Mouse (Mus musculus): ENCODE results near the gene Cops7a. TPM values are rescaled to one million over a fixed set of nuclear protein-coding genes. Genes with fewer than 3 reads are reported as not detected.

Cops7a gene
- polyA plus RNA-seq, 1 experiment from 2014 or later: 107 TPM

DNA sequence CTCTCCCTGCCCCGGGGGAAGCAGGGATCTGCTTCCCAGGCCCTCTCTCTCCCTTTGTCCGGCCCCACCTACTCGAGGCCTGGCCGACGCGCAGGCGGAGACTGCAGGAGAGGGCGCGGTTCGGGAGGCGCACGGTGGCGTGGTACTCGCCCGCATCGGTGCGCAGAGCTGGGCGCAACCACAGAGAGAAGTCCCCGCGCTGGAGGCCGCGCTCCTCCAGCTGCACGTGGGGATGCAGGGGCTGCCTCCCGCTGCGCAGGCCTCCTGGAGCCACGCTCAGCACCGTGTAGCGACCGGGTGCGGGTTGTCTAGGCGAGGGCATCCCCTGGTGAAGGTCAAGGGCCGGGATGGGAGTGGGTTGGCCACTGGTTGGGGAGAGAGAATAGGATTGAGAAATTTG lies 55.3 kb downstream of the Cops7a start:
- WGBS: 10% methylated on average over 32 of the region's 32 CpGs
- Histone ChIP-seq H3K4me3 (ENCODE audit: low read length) (0 out of 2 replicates have a peak overlapping the region, but pooled peaks have one; percentile 4), H3K9me3 (ENCODE audit: control insufficient read depth, low read length) (no peaks in the 10 kb centered on the region), H3K27me3 (replicated peaks; ENCODE audit: control insufficient read depth, insufficient read depth, low read length) (no peaks in the 10 kb centered on the region), H3K9ac (ENCODE audit: low read depth, low read length) (peak overlapping the region; percentile 46), H3K27ac (ENCODE audit: low read depth, low read length) (no peak overlapping the region), H3K36me3 (ENCODE audit: control insufficient read depth, insufficient read depth, low read length) (peaks cover 18% of the 10 kb centered on the region), H3K4me2 (ENCODE audit: low read length) (peak overlapping the region; percentile 38), H3K4me1 (ENCODE audit: control insufficient read depth, insufficient read depth, low read depth, low read length) (peaks cover 24% of the 10 kb centered on the region)
- ATAC-seq: 0 out of 2 replicates have a peak, but pooled peaks have one; percentile 22

Other genes starting within 250 kb of the Cops7a start
- 4.8 and 4.9 TPM in 2 replicates for gene Ptpn6, start 226.8 kb downstream of the Cops7a start, polyA plus RNA-seq (2015; fragmentation: Nextera tagmentation; extraction: Ambion mirVana)
- gene Grcc10, start 224.2 kb downstream of the Cops7a start, polyA plus RNA-seq (2015; fragmentation: Nextera tagmentation; extraction: Ambion mirVana): 587 and 645 TPM in 2 replicates
- not detected in 2 replicates for gene Gm45234, start 209.5 kb downstream of the Cops7a start, polyA plus RNA-seq (2015; fragmentation: Nextera tagmentation; extraction: Ambion mirVana)
- gene Atn1, start 209.0 kb downstream of the Cops7a start, polyA plus RNA-seq (2015; fragmentation: Nextera tagmentation; extraction: Ambion mirVana): 24.7 and 28.5 TPM in 2 replicates
- gene Eno2, start 195.9 kb downstream of the Cops7a start, polyA plus RNA-seq (2015; fragmentation: Nextera tagmentation; extraction: Ambion mirVana): 192 and 210 TPM in 2 replicates
- gene Lrrc23, start 185.8 kb downstream of the Cops7a start, polyA plus RNA-seq (2015; fragmentation: Nextera tagmentation; extraction: Ambion mirVana): 4.0 and 5.3 TPM in 2 replicates
- gene Spsb2, start 156.9 kb downstream of the Cops7a start, polyA plus RNA-seq (2015; fragmentation: Nextera tagmentation; extraction: Ambion mirVana): 9.2 and 10.3 TPM in 2 replicates
- gene Tpi1, start 151.2 kb downstream of the Cops7a start, polyA plus RNA-seq (2015; fragmentation: Nextera tagmentation; extraction: Ambion mirVana): 544 and 601 TPM in 2 replicates
- 220 and 232 TPM in 2 replicates for gene Usp5, start 136.1 kb downstream of the Cops7a start, polyA plus RNA-seq (2015; fragmentation: Nextera tagmentation; extraction: Ambion mirVana)
- 34.2 and 38.5 TPM in 2 replicates for gene Cdca3, start 136.0 kb downstream of the Cops7a start, polyA plus RNA-seq (2015; fragmentation: Nextera tagmentation; extraction: Ambion mirVana)
- 1.0 and 1.1 TPM in 2 replicates for gene Gnb3, start 125.3 kb downstream of the Cops7a start, polyA plus RNA-seq (2015; fragmentation: Nextera tagmentation; extraction: Ambion mirVana)
- 7.5 and 16.2 TPM in 2 replicates for gene P3h3, start 107.8 kb downstream of the Cops7a start, polyA plus RNA-seq (2015; fragmentation: Nextera tagmentation; extraction: Ambion mirVana)
- 30.9 and 32.9 TPM in 2 replicates for gene Gpr162, start 101.6 kb downstream of the Cops7a start, polyA plus RNA-seq (2015; fragmentation: Nextera tagmentation; extraction: Ambion mirVana)
- 0.26 and 0.27 TPM in 2 replicates for gene Cd4, start 77.3 kb downstream of the Cops7a start, polyA plus RNA-seq (2015; fragmentation: Nextera tagmentation; extraction: Ambion mirVana)
- 3.0 and 3.6 TPM in 2 replicates for gene Lag3, start 53.8 kb downstream of the Cops7a start, polyA plus RNA-seq (2015; fragmentation: Nextera tagmentation; extraction: Ambion mirVana)
- gene Ptms, start 45.4 kb downstream of the Cops7a start, polyA plus RNA-seq (2015; fragmentation: Nextera tagmentation; extraction: Ambion mirVana): 609 and 678 TPM in 2 replicates
- 574 and 587 TPM in 2 replicates for gene Mlf2, start 34.2 kb downstream of the Cops7a start, polyA plus RNA-seq (2015; fragmentation: Nextera tagmentation; extraction: Ambion mirVana)
- gene Pianp, start 31.2 kb upstream of the Cops7a start, polyA plus RNA-seq (2015; fragmentation: Nextera tagmentation; extraction: Ambion mirVana): 67.4 and 77.9 TPM in 2 replicates
- 11.6 and 15.2 TPM in 2 replicates for gene Zfp384, start 43.6 kb upstream of the Cops7a start, polyA plus RNA-seq (2015; fragmentation: Nextera tagmentation; extraction: Ambion mirVana)
- 133 and 137 TPM in 2 replicates for gene Ing4, start 74.2 kb upstream of the Cops7a start, polyA plus RNA-seq (2015; fragmentation: Nextera tagmentation; extraction: Ambion mirVana)
- gene Acrbp, start 84.2 kb upstream of the Cops7a start, polyA plus RNA-seq (2015; fragmentation: Nextera tagmentation; extraction: Ambion mirVana): 18.2 and 20.9 TPM in 2 replicates
- gene Lpar5, start 102.4 kb upstream of the Cops7a start, polyA plus RNA-seq (2015; fragmentation: Nextera tagmentation; extraction: Ambion mirVana): 0.36 and 0.85 TPM in 2 replicates
- gene Chd4, start 130.4 kb upstream of the Cops7a start, polyA plus RNA-seq (2015; fragmentation: Nextera tagmentation; extraction: Ambion mirVana): 66.6 and 68.4 TPM in 2 replicates
- 48.6 and 50.7 TPM in 2 replicates for gene Nop2, start 166.4 kb upstream of the Cops7a start, polyA plus RNA-seq (2015; fragmentation: Nextera tagmentation; extraction: Ambion mirVana)
- 20.3 and 21.9 TPM in 2 replicates for gene Iffo1, start 179.7 kb upstream of the Cops7a start, polyA plus RNA-seq (2015; fragmentation: Nextera tagmentation; extraction: Ambion mirVana)
- gene Gapdh, start 200.9 kb upstream of the Cops7a start, polyA plus RNA-seq (2015; fragmentation: Nextera tagmentation; extraction: Ambion mirVana): 1,587 and 1,624 TPM in 2 replicates
- gene Ncapd2, start 226.2 kb upstream of the Cops7a start, polyA plus RNA-seq (2015; fragmentation: Nextera tagmentation; extraction: Ambion mirVana): 37.7 and 50.2 TPM in 2 replicates
- gene Mrpl51, start 226.3 kb upstream of the Cops7a start, polyA plus RNA-seq (2015; fragmentation: Nextera tagmentation; extraction: Ambion mirVana): 140 and 154 TPM in 2 replicates